Mouse (Mus musculus) urinary bladder, postnatal 36 days (tissue): ENCODE measurements around the gene Icam2.
"Not testable (repeated sequence)": the region's sequence is repeated elsewhere in the genome, so short reads cannot be mapped to it uniquely, and the experiment has no call there.

Experiments
- DNase-seq, 2 experiments: peaks; one replicate each; pipeline ENCODE4 v3.0.0; 2022; ENCODE audit warnings: low spot score in 2 of 2, mixed read lengths in 1 of 2

The Icam2 gene

DNA sequence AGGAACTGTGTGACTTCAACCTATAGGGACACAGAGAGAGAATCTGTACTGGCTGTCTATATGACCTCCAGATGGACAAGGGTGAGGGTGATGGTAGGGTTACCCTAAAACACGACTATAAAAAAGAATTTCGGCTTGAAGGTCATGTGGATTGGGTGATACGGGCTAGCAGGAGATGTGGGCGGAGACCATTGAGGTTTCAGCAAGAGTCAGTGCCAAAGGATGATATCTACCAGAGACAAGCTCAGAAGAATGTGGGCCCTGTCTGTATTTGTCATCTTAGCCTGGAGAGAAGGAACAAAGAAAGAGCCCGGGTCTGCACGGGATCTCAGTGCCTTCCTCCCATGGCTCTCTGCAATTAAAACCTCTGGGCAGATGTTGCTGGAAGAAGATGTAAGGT is 38.1 kb downstream of the Icam2 start:
- DNase-seq = no peak

DNA sequence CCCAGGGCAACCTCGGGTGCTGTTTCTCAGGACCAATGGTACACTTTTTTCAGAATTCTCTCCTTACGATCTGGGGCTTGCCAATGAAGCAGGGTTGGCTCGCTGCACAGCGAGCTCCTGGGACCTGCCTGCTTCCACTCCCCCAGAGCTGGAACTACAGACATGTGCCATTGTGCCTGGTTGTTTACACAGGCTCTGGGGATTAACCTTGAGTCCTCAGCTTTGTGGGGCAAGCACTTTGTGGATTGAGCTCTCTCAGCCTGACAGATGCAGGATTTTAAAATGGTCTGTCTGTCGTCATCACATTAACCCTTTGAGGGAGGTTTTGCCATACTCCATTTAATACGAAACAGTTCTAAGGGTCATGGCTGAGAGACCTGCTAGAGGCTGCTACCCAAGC is 43.0 kb downstream of the Icam2 start:
- DNase-seq = no peak

DNA sequence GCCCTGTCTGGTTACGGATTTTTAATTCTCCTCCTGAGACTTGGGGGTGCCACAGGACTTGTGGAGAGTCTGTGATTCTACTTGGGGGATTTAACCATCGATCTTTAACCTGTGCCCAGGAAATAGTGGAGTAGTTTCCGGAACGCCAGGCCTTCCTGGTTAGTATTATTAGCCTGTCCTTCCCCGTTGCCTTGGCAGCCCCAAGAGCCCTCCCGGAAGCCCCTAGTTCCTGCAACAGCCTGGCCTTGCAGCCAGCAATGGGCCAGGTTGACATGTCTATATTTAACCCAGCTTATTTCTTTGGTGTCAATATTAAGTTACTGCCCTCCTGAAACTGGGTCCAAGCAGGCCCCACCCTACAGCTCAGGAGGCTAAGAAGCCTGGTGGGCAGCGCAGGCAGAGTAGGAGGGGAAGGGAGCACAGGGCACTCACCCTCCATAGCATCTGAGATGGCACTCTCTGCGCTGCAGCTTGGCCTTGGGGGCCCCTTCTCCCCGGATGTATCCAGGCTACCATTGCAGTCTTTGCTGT is 46.8 kb downstream of the Icam2 start:
- no peak for DNase-seq

DNA sequence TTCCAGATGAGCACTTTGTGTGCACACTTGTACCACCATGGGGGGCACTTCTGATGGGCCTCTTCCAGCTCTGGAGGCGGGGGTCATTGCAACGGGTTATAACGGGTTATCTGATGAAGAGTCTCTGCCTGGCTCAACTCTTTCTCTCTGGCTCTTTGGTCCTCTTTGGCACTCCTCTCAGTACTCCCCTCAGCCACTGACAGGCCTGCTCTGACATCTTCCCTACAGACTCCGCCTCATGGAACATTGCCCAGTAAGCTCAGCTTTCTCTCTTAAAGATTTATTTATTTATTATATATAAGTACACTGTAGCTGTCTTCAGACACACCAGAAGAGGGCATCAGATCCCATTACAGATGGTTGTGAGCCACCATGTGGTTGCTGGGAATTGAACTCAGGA is 48.6 kb downstream of the Icam2 start:
- DNase-seq = not testable (repeated sequence)

DNA sequence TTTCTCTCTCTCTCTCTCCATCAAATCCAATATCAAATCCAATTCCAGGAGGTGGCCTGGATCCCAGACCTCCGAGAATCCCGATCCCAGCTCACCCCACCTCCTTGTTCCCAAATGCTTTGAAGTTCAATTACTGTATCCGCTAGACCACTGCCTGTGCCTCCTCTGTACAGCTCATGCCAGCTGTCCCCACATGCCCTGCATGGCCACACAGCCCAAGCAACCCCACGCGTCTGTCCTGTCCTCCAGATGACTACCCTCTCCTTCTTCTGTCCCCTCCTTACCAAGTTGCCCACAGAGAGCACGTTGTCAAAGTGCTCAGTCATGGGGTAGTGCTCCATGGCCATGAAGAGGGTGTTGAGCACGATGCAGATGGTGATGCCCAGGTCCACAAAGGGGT is 49.0 kb downstream of the Icam2 start:
- no peak for DNase-seq

DNA sequence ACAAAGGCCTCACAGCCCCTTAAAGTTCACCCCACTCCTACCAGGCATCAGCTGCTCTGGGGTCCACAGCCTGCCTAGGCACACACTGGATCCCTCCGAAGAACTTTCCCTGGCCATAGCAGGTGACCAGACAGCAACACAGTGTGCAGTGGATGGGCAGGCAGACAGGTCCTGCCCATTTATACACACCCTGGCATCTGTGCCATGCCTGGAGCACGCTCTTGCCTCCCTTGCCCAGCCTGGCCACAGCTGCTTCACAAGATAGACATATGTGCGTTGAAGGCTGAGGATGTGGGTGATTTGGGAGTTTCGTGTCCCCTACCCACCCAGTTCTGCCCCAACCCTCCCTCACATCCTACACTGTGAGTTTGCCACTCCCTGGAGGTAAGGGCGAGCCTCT is 49.8 kb downstream of the Icam2 start:
- no peak for DNase-seq

DNA sequence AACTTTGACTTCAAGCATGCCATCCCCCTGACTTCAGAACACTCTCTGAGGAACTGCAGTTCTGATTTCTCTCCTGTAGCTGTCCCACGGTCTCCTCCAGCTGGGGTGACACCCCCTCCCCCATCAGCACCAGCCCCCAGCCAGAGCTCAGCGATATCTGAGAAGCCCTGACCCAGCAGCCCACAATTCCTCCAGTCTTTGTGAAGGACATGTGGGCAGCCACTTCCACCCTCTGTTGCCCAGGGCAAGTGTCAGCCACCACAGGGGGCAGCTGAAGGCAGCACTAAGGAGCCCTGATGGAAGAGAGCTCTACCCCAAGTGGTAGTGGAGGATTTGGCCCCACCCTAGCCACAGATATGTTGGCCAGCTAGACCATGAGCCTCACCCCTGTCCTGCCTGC is 53.8 kb downstream of the Icam2 start:
- DNase-seq = no peak

DNA sequence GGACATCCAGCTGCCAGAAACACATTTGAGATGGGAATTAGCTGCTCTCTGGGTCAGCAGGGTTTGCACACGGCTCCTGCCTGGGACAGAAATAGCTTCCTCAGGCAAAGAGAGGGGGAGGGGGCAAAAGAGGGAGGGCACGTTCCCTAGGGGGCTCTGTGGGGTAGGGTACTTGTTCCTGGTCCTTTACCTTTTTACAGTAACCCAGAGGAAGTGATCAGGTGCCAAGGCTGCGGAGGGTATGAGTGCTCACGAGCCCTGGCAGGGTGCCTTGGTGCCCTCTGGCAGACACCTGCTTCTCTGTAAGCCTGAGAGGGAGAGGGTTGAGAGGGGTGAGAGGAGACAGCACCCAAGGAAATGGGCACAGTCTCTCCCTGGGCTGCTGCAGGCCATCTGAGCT is 55.4 kb downstream of the Icam2 start:
- DNase-seq = no peak

DNA sequence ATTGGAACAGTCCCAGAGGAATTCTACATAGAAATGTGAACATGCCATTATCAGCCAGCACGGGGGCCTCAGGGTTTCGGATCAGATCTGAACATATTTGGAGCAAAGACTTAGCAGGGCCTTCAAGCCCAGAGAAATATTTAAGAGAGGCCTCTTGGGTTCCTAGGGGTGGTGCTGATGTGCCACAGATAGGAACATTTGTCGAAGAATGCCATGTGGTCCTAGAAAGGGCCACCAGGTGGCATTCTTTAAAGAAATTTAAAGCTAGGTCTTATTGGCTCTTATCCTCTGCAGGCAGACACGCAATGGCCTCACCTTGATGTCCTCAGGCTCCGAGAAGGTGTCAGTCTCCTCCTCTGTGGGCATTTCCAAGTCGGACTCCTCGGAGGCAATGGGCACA is 58.2 kb downstream of the Icam2 start:
- DNase-seq = peak in 1 of 2 experiments; percentile 17

DNA sequence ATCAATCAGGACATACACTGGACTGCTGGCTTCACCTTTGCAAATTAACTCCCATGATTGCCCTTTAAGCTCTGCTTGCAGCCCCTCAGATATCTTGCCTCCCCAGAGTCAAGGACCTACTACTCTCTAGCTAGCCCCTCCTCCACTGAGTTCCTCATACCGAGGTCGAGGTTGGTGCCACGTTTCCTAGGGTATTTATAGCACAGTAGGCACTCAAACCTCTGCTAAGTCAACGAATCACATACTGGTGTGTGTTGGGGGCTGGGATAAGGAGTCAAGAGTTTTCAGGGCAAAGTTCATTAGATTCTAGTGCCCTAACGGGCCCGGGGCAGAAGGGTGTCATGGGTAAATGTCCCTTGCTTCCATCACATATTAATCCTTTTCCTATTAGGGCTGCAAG is 58.7 kb downstream of the Icam2 start:
- no peak for DNase-seq

DNA sequence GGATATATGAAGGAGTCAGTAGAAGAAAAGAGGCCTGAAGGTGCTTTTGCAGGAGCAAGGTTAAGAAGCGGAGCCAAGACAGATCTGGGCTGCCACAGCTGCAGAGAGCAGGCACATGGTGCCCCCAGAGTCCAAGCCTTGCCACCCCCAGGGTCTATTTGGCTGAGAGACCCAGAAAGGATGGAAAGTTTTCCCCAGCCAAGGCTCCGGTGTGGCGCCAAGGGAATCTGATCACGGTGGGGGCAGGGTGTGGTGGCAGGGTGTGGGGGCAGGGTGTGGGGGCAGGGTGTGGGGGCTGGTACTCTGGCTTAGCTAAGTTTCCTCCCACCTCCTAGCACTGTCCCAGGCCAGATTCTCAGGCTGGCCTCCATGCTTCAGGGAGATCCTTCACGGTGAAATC is 59.4 kb downstream of the Icam2 start:
- no peak for DNase-seq
